Mouse (Mus musculus): ENCODE results near the gene Dnajc15. TPM values are rescaled to one million over a fixed set of nuclear protein-coding genes. Genes with fewer than 3 reads are reported as not detected.
A peak's percentile ranks its signal among the peaks of the same experiment; 100 is the strongest.

Gene Dnajc15
- total RNA-seq, 4 experiments from 2014 or later: 61.9 to 93.7 (median 76.7) TPM

DNA sequence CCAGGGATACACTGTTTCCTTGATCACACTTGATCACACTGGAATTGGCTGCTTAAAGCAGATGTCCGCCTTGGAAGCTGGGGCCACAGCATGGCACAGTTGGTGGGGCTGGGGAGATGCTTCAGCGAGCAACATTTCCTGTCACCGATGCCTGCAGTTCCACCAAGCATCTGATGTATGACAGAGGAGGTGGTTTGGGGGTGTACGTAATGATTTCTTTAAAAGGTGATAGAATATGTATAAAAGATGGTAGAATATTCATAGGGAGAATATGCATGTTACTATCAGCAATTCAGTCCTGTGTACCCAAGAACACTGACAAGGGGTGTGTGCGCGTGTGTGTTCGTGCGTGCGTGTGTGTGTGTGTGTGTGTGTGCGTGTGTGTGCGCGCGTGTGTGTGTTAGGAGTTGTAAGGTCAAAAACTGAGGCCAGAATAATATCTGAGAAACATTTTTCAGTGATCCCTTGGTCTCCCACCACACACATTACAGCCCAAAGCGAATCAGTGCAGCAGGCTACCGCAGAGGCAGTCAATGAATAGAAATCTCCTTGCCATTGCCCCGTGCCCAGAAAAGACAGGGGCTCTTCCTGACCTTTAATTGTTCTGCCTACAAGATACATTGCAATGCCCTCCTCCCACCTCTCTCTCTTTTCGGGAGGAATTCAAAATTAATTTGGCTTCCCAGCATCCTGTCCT, 73.2 kb downstream of the Dnajc15 start:
- DNase-seq (ENCODE audit: low spot score in 2 of 2): no peak

DNA sequence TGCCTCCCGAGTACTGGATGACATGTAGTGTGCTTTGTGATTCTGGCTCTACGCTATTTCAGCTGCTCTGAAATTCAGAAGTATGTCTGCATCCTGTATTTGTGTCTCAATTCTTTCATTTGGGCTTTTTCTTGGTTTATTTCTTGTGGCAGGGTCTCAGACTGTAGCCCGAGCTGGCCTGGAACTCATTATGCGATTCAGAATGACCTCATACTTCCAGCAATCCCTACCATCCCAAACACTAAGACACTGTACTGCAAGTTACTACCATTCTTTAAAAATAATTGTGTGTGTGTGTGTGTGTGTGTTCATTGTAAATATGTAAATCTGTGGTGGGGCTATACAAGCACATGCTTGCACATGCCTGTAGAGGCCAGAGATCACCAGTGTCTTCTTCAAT, 78.4 kb downstream of the Dnajc15 start:
- DNase-seq (ENCODE audit: low spot score in 2 of 2): no peak

DNA sequence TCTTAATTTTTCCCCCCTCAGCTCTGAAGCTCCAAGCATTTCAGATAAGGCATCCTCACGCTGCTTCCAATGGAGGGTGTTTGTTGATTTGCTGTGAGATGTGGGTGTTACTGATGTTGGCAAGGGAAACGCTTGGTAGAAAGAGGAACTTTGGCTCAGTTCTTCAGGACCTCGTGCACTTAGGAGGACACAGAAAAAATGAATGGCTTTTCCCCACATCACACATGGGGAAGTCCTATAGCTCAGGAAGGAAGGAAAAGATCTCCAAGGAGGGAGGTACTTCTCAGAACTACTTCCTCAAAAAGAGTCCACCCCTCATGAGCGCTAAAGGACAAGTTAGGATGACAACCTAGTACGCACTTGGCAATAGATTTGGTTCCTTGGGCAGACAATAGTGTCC, 79.7 kb downstream of the Dnajc15 start:
- no peak for DNase-seq (ENCODE audit: low spot score in 2 of 2)

DNA sequence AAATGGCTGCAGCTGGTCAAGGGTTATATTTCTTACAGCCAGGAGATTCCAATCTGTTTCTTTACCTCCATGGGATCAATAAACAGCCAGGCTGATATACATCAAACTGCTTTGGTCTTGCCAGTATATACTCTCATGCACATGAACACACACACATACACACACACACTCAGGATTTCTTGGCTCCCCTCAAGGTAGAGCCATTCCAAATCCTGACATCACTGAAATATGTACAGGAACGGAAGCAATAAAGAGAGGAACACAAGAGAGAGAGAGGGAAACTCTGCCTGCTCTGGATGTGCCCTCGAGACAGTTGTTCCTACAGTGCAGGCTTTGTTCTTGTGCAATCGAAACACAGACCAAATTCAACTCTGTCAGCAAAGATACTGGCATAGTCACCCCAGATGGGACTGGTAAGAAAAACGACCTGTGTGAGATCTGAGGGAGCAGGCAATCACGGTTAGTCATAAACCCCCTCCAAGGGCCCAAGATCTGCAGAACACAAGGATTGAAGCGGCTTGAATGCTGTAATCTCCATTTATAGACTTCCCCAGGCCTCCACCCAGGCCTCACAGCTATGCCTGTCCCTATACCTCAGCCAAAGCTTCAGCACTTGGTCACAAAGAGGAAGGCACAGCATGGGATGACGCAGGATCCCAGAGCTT, 80.5 kb downstream of the Dnajc15 start:
- no peak for DNase-seq (ENCODE audit: low spot score in 2 of 2)

DNA sequence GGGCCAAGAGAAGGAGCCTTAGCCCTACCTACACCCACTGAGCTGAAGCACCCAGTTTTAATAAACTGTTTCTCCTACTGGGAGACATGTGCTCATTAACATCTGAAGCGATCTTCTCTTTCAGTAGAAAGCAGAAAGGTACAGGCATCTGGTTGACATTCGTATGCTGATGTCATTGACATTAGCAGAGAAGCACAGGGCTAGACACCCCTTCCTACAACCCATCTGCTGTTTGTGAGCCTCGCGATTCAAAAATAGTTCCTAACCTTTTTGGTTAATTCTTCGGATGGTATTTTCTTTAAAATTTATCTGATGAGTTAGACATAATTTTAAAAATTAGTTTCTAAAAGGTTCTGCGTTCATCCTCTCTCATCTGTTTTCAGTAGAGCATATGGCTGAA, 81.9 kb downstream of the Dnajc15 start:
- no peak for DNase-seq (ENCODE audit: low spot score in 2 of 2)

DNA sequence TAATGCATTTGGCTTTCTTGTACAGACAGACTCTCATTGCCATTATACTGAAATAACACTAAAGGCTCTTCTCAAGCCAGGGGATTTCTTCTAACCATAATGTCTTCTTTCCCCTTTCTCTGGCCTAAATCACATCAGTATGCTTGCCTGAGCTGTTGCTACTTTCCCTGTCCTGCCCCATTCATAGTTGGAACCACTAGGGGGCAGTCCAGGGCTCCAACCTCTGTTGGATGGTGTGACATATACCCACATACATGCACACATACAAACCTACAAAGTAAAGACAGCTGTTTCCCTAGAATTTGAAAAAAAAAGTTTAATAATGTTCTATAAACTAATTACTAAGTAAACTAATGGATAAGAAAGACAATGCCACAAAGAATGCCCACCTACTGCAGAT, 91.7 kb downstream of the Dnajc15 start:
- DNase-seq (ENCODE audit: low spot score in 2 of 2): no peak

DNA sequence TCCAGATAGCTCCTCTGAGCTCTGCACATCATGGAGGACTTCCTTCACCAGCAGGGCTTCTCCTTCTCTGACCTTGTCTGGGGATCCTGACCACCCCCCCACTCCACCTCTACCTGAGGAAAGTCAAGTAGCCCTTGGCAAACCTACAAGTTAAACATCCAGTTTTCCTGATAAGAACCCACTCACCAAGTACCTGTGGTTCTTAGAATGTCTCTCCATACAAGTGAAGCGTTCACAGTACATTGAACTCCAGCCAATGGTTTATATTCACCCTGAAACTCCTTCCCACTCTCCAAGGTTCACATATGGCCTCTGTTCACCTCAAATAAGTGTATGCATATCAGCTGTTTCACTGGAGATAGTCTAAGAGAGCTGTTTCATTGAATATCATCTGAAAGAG, 97.6 kb downstream of the Dnajc15 start:
- no peak for DNase-seq (ENCODE audit: low spot score in 2 of 2)

DNA sequence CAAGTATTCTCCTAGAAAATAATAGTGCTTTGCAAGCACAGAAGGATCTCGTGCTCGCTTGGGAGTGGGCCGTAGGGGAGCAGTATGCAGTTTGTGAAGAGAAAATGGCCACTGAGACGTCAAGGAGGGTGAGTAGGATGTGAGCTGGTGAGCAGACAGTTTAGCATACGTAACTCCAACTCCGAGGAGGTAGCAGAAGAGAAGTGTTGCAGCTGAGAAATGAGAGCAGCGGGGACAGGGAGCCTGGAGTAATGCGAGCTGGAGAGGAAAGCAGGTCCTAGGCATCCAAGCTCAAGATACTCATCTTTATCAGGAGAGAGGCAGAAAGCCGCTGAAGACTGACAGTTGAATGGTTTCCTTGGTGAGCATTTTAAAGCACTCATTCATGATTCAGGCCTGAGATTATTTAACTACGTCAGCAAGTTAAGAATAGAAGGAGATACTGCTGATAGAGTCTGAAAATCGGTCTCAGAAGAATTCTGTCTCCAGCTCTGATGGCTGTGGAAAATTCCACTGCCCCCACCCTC, 98.9 kb downstream of the Dnajc15 start:
- peak in 1 of 2 experiments; percentile 5 for DNase-seq (ENCODE audit: low spot score in 2 of 2)

DNA sequence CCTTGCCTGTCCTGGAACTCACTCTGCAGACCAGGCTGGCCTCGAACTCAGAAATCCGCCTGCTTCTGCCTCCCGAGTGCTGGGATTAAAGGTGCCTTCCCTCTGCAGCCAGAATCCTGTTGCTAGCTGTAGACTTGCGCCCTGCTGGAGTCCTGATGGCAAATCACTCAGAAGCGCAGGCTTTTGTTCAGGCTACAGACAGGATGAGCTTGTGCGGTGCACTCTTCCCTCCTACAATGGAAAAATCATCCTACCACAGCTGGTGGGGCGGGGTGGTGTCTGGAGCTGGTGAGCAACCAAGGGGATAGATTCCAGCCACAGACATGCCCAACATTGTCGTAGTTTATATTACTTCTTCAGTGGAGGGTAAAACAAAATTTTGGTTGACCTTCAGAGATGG, 101.6 kb downstream of the Dnajc15 start:
- DNase-seq (ENCODE audit: low spot score in 2 of 2): no peak

DNA sequence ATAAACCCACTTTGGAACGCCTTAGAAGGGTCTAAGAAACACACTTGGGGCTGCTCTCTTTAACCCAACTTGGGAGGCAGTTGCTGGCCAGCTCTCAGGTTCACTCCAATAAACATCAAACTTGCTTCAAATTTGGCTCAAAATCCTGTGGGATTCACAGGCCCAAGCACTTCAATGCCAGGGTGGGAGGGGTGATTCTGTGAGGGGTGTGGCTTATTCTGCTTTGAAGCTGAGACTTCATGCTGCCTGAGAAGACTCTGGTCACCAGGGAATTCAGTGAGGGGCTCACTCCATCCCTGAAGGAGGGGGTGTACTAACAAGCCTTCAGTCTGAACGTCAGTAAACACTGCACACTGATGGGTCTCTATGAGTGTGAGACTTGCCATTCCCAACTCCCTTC, 103.3 kb downstream of the Dnajc15 start:
- no peak for DNase-seq (ENCODE audit: low spot score in 2 of 2)

Other genes starting within 250 kb of the Dnajc15 start
- 1 to 10 TPM in 1 of 4 experiments, under 1 TPM in 2, not detected in 1; 0.23 to 1.2 (median 0.59) TPM for gene Epsti1, start 29.1 kb upstream of the Dnajc15 start, total RNA-seq (2022)
- under 1 TPM; 0.32 to 0.84 (median 0.47) TPM for gene Fam216b, start 213.9 kb upstream of the Dnajc15 start, total RNA-seq (2022)

Measured in left cerebral cortex, adult 8-10 months (tissue).